Mouse (Mus musculus) left cerebral cortex, postnatal 10 days (tissue): ENCODE data around the gene Asl. TPM values are rescaled to one million over a fixed set of nuclear protein-coding genes. Genes with fewer than 3 reads are reported as not detected.

Experiments
- DNase-seq, 2 experiments: peaks; one replicate each; pipeline ENCODE4 v3.0.0; 2021 to 2022; ENCODE audit warnings: low spot score in 2 of 2, mixed read lengths in 1 of 2; ENCODE audit errors: extremely low spot score in 1 of 2
- intact Hi-C: fragments of 180-260 bp; cut with DNase I; formaldehyde crosslinking; loops from one replicate; pipeline ENCODE4 v1.15.1; 2025
- total RNA-seq, 2 experiments: library from RNA; stranded (reverse); gene quantifications; 2 replicates each; pipeline ENCODE4 v1.2.3; 2021

The Asl gene
- total RNA-seq, 2 experiments from 2014 or later, result 23.9 to 24.6 TPM

DNA sequence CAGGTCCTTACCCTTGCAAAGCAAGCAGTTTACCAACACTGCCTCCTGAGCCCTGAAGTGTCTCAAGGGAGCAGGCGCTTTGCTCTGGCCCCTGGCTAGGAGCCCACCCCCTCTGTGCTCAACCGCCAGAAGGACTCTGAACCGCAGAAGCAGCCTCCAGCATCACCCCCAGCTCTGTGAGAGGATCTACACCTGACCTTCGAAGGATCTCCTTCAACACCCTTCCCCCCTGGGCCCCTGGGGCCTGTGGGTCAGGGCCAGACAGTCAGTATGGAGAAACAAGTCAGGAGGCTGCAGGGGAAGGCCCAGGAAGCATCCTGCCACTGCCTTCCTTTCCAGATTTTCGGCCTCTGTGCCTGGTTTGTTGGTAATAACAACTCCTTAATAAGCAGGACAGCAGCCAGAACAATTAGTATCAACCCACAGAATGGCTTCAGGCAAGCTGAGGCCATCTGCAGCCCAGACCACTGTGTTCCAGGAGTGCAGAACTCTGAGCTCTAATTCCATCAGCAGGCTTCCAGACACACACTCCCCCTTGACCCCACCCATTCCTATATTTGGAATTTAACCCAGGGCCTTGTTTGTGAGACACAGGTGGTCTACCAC lies 7.6 kb downstream of the Asl start:
- no peak for DNase-seq
- intact Hi-C loops, result no loop called here

DNA sequence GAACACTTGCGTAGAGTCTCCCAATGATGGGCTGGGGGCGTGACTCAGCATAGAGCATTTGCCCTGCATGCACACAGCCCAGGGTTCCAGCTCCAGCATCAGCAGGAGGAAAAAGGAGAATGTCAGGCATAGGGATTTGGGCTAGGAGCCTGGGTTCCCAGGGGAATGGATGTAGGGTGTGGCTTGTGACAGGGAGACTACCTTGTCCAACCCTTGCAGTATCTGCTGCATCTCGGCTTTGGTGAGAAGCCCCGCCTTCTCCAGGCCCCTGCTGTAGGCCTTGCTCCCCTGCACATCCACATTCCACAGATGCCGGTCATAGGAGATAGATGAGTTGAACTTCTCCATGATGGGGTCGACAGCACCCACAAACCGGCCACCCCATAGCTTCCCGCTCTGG lies 9.6 kb downstream of the Asl start:
- intact Hi-C loops, result no loop called here
- DNase-seq, result no peak

DNA sequence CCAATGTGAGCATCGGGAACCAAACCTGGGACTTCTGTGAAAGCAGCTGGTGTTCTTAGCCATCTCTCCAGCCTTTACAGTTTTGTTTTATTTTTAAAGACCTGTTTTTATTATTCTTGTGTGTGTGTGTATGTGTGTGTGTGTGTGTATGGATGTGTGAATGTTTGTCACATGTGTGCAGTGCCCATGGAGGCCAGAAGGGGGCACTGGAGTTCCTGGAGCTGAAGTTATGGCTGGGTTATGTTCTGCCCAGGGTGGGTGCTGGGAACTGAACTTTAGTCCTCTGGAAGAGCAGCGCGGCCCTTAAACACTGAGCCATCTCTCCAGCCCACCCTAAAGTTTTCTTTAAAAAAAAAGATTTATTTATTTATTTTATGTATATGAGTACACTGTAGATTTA lies 13.9 kb downstream of the Asl start:
- intact Hi-C loops, result no loop called here
- no peak for DNase-seq

DNA sequence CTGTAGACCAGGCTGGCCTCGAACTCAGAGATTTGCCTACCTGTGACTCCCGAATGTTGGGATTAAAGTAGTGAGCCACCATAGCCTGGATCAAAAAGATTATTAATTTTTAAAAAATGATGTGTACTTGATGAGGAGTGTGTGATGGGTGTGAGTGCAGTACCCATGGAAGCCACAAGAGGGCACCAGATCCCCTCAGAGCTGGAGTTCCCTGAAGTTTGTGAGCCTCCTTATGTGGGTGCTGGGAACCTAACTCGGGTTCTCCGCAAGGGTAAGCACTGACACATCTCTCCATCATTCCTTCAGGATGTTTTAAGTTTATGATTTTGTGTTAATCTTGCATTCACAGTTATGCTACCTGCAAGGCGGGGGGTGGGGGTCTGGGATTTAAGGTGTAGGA lies 18.1 kb downstream of the Asl start:
- intact Hi-C loops, result no loop called here

DNA sequence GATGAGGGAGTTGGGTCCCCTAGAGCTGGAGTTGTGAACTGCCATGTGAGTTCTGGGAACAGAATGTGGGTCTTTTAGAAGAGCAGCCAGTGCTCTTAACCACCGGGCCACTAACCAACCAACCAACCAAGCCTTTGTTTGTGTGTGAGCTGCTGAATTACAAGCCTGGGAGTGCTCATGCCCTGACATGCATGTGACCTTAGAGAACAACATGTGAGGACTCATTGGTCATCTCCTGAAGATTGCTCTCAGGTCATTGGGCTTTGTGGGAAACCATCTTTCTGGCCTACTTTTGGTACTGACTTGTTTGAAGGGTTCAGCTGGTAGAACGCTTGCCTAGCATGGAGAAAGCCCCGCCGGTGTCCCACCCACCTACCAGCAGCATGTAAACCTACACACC lies 19.3 kb downstream of the Asl start:
- intact Hi-C loops, result no loop called here
- DNase-seq, result no peak

More for the DNA sequence above, 18.1 kb downstream of the Asl start:
- no peak for DNase-seq

DNA sequence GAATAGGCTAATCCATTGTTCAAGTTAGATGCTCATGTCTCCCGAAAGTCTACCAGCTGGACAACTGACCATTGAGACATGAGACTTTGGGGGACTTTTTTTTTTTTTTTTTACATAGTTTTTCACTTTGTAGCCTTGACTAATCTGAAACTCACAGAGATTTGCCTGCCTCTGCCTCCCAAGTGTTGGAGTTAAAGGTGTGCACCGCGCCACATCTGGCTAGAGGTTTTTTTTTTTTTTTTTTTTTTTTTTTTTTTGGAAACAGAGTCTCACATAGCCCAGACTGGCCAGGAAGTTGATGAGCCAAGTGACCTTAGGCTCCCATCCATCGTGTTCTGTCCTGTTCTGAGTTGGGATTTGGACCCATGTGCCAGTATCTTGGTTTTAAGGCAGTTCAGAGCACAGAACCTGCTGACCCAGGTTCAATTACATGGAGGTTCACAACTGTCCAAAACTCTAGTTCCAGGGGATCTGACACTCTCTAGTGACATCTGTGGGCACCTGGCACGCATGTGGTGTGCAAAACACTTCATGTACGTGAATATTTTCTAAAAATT lies 20.9 kb downstream of the Asl start:
- DNase-seq, result no peak
- intact Hi-C loops, result no loop called here

DNA sequence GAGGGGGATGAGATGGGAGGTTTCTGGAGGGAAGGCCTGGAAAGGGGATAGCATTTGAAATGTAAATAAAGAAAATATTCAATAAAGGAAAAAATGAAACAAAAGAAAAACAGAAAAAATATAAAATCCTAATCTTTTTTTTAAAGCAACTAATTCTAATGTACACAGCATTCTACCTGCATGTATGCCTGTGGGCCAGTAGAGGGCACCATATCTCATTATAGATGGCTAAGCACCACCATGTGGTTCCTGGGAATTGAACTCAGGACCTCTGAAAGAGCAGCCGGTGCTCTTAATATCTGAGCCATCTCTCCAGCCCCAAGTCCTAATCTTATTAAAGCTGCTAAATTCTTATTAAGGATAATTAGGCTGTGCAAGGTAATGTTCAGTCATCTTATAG lies 21.7 kb downstream of the Asl start:
- no peak for DNase-seq

DNA sequence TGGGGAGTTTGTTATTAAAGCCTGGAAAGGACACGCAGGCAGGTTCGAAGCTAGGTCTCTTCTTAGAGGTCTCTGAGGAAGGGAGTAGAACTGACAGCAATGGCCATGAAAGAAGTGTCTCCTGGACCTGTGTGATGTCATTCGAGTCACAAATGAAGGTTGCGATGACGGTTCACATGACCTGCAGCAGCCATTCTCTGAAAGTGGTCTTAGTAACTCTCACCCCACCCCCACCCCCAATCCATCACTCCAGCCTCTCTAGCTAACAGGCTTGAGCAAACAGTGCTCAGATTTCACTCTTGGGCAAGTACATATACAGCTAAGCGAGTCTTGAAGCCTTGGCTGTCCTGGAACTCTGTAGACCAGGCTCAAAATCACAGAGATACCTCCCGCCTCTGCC lies 25.8 kb downstream of the Asl start:
- intact Hi-C loops, result no loop called here
- no peak for DNase-seq

More for the DNA sequence above, 21.7 kb downstream of the Asl start:
- intact Hi-C loops, result no loop called here

DNA sequence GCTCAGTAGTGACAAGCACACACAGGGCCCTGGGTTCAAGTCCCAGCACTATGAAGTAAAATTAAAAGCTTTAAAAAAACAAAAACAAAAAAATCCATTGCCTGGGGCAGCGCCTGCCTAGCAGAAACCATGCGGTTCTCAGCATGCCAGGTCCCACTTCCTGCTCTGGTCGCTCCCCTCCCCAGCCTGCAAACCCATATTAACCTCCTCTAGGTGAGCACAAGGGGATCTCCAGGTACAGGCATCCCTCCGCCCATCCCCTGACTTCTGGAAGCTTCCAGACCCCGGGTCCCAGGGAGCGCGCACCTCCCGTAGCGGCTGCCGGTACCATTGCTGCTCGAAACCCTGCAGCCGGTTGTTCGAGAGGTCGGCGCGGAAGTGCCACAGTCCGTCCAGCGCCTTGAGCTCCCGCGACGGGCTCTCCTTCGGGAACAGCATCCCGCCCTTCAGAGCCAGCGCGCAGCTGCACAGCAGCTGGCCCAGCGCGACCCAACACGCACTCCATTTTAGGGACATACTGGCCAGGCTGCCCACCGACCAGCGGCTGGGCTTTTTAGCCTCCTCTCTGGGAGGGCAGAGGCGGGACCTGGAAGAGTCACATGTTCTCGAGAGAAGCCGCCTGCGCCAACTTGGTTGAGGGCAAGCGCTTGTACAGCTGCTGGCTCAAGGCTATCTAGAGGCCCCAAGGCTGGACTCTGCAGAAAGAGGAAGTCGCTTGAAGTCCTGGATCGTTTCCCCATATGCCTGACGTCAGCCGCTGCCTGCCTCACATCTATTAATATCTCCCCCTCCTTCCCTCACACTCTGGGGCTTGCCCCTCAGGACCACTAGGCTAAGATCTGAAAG lies 26.5 kb downstream of the Asl start, which contains the start of gene Gusb:
Gene Gusb, minus strand, starts transcription at position 749 of the 846 bp plus-strand sequence.
- DNase-seq, result peak; percentile 61 to 91
- intact Hi-C loops, result no loop called here

DNA sequence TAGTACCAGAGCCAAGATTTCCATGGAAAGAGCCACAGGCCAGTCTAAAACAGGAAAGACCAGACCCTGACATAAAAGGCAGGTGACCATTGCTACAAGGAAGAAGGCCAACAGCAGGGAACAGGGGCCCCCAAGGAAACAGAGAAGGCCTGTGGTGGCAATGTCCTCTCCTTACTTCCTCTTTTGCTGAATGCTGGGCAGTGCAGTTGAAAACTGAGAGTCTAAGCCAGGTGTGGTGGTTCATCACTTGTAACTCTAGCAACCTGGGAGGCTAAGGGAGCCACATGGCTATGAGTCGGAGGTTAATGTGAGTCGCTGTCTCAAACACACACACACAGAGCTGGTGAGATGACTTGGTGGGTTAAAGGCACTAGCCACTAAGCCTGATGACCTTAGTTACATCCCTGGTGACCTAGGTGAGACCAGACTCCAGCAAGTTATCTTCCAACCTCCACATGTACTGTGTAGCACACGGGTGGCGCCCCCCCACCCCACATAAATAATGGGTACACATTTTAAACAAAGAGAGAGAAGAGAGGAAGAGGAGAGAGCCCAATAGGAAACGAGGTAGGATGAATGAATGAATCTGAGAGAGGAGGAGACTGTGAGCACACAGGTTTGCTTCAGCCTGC lies 27.6 kb downstream of the Asl start:
- intact Hi-C loops, result no loop called here
- DNase-seq, result no peak

DNA sequence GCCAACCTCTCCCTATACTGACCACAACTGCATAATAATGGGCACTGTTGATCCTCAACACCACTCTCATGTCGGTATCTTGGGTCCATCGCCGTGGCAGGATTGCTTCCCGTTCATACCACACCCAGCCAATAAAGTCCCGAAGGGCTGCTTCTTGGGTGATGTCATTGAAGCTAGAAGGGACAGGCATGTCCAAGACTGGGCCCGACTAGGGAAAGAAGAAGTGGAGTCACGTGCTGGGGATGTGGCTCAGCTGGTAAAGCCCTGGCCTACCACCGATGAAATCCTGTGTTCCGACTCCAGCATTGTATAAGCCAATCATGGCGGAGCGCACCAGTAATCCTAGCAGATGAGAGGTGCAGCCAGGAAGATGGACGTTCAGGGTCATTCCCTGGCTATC lies 28.3 kb downstream of the Asl start:
- intact Hi-C loops, result no loop called here

DNA sequence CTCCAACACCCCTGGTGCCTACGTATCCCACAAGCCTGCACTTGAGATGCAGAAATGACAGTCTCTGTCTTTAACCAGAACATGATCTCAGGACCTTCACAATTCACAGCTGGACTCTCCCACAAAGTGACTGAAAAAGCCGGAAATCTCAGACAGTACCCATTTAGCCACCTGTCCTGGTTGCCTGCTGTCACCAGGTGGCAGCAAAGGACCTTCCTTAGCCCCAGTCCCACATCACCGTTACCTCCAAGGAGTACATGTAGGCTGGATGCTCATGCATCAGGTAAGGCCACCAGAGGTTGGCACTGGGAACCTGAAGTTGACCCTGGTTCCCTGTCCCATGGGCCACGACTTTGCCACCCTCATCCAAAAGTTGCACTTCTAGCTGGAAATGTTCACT lies 29.9 kb downstream of the Asl start:
- intact Hi-C loops, result no loop called here
- peak; percentile 22 to 63 for DNase-seq

More for the DNA sequence above, 28.3 kb downstream of the Asl start:
- no peak for DNase-seq

DNA sequence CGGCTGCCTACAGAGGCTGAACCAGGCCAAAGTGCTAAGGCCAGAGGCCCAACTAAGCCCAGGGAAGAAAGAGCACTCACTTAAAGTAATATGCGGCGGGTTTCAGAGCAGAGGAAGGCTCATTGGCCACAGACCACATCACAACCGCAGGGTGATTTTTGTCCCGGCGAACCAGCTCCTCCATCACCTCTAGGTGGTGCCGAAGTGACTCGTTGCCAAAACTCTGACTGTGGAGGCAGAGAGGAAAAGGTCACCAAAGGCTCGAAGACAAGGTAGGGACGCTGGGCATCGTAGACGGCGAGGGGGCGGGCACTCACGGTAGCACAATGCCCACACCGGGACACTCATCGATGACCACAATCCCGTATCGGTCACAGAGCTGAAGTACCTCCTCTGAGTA lies 31.3 kb downstream of the Asl start:
- intact Hi-C loops, result no loop called here
- peak in 1 of 2 experiments; percentile 27 for DNase-seq

DNA sequence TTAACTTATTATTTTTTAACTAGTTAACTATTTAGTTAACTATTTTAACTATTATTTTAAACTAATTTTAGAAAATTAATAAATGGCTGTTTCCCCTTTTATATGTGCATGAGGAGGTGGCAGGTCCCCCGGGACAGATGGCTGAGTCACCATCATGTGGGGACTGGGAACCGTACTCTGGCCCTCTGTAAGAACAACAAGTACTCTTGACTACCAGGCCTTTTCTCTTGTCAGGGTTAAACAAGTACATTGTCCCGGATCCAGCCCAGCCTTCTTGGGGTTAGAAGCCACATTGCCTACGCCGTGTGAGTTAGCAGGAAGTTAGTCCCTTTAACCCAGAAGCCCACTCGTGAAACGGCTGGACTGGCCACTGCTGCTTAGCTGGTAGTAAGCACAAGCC lies 34.1 kb downstream of the Asl start:
- intact Hi-C loops, result no loop called here

DNA sequence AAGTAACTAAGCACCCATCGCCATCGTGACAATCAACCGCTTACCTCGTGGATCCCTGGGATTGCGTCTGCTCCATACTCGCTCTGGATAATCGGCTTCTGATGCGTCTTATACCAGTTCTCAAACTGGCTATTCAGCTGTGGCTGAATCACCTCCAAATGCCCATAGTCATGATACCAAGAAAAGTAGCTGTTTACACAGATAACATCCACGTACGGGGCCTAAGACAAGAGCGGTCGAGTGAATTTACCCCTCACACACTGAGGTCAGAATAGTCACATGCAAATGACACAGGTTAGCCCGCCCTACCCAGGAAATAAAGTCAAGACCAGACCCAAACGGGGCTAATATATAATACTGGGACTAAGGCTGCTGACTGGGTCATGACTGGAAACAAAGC lies 35.7 kb downstream of the Asl start:
- intact Hi-C loops, result no loop called here
- no peak for DNase-seq

More for the DNA sequence above, 34.1 kb downstream of the Asl start:
- DNase-seq, result no peak

DNA sequence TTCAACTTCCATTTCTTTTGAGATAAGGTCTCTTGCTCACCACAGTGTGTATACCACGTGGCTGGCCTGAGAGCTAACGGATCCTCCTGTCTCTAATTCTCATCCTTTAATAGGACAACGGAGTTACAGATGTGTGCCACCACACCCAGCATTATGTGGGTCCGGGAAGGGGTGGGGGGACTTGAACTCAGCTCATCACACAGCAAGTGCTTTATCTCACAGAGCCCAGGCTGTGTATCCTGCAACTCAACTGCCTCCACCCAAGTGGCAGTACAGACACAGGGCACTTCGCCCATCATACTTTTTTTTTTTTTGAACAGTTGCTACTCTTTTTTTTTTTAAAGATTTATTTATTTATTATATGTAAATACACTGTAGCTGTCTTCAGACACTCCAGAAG lies 37.1 kb downstream of the Asl start:
- DNase-seq, result no peak
- intact Hi-C loops, result no loop called here

DNA sequence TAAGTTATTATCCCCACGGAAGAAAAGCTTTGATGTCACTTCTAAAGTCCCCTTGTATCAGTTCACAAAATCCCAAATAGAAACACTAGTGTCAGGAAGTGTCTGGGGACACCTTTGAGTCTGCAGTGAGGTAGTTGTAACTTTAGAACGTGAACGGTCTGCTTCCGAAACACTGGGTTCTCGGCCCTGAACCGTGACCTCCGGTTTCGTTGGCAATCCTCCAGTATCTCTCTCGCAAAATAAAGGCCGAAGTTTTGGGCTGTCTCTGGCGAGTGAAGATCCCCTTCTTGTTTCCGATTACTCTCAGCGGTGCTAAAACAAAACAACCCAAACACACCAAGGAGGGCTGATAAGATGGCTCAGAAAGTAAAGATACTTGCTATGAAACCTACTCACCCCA lies 39.7 kb downstream of the Asl start:
- DNase-seq, result no peak
- intact Hi-C loops, result no loop called here

DNA sequence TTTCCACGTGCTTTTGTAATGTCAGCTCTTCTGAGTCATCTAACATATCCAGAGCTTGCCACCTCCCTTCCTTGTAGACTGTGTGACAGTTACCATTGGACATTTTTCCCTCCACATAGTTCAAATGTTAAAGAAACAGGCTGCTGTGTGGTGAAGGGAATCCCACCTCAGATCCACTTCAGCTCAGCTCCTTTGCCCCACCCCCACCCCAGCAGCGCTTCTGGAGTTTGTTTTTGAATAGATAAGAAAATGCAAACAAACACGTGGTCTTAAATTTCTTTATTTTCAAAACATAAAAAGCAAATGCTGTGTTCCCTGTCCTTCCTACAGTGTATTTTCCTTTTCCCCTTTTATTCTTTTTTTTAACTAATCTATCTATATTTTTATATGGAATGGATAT lies 48.8 kb downstream of the Asl start:
- intact Hi-C loops, result no loop called here
- DNase-seq, result no peak

DNA sequence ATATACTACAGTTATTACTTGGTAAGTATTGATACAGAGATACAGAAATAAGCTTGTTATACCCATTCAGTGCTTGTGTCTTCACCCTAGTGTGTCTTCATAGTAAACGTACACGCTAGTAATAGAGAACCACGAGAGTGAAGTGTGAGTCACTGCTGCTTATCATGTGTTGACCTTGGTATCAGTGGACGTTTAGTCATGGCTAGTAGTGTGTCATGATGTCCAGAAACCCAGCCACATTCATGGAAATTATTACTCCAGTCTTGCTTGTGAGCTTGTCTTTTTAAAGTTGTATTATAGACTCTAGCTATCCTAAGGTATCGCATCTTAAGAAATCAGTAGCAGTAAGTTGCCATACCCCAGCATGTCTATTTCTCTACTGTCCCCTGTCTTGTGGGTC lies 50.4 kb downstream of the Asl start:
- intact Hi-C loops, result no loop called here
- no peak for DNase-seq

DNA sequence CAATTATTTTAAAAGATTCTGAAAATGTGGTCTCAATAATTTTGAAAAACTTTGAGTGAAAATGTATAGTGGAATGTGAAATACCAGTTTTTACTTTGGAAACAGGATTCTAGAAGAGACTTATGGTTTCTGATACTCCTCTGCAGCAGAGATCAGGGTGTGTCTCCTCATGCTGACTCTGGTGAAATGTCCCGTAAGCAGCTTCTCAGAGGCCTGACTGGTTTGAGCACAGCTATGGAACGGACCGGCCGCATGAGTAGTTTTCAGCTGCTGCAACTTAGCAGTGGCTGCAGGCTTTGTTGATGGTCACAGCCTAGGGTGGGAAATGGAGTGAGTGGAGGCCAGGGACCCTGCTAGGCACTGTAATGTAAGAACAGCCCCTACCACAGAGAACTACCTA lies 51.3 kb downstream of the Asl start:
- no peak for DNase-seq

More for the DNA sequence above, 51.3 kb downstream of the Asl start:
- intact Hi-C loops, result no loop called here
